Mouse (Mus musculus) liver, embryonic 14.5 days (tissue): ENCODE measurements at regions not wholly inside any gene's neighbourhood (a gene's known extent, or its start where the extent isn't known, plus 50 kb on each side); places are given as distances from the start of the nearest gene placed in this dataset.

Source experiments
- CTCF ChIP-seq: IDR thresholded peaks from 2 replicates; pipeline ENCODE4 v1.5.1; 2016; ENCODE audit warnings: antibody characterized with exemption, low read depth, control low read depth
- EP300 ChIP-seq: IDR thresholded peaks from 2 replicates; pipeline ENCODE4 v1.6.1; 2016; ENCODE audit warnings: antibody characterized with exemption, low read depth

- TF ChIP-seq CTCF (no peak), EP300 (no peak)
These were observed 117.9 kb upstream of the Aldh1a3 start for GRCm38 (mm10) chr7:66545184-66545583.
